In genomic region chr12:108794979-108795537, GRCm38 (mm10) we compare ENCODE assay signal across 8 mouse cellular contexts. TPM values are rescaled to one million over a fixed set of nuclear protein-coding genes. Genes with fewer than 3 reads are reported as not detected.
DNase-seq lines count a peak whose midpoint lies in the region; ATAC-seq lines count a peak whose summit lies in the region.

No protein-coding gene starts in this region.

- no peak for ATAC-seq in kidney, embryonic 16.5 days (ENCODE audit: low FRiP score, low TSS enrichment)
- no peak for ATAC-seq in hindbrain, embryonic 14.5 days (ENCODE audit: low FRiP score)
- ATAC-seq in midbrain, embryonic 14.5 days (ENCODE audit: low FRiP score, low TSS enrichment): no peak

- H3K9me3 ChIP-seq in kidney, embryonic 16.5 days (ENCODE audit: low read length): no peaks in the 10 kb centered on the region
- H3K9me3 ChIP-seq in hindbrain, embryonic 14.5 days (ENCODE audit: control insufficient read depth, low read length): no peaks in the 10 kb centered on the region
- H3K9me3 ChIP-seq in midbrain, embryonic 14.5 days (ENCODE audit: control insufficient read depth, low read length): no peaks in the 10 kb centered on the region

- H3K4me2 ChIP-seq in kidney, embryonic 16.5 days (replicated peaks; ENCODE audit: low read depth, low read length): peak overlapping the region; percentile 69
- peak overlapping the region; percentile 94 for H3K4me2 ChIP-seq in hindbrain, embryonic 14.5 days (replicated peaks)
- peak overlapping the region; percentile 61 for H3K4me2 ChIP-seq in midbrain, embryonic 14.5 days (ENCODE audit: low read length)

- H3K9ac ChIP-seq in kidney, embryonic 16.5 days (replicated peaks; ENCODE audit: low read length): peak overlapping the region; percentile 96
- peak overlapping the region; percentile 91 for H3K9ac ChIP-seq in hindbrain, embryonic 14.5 days
- peak overlapping the region; percentile 93 for H3K9ac ChIP-seq in midbrain, embryonic 14.5 days (replicated peaks; ENCODE audit: low read length)

- H3K36me3 ChIP-seq in kidney, embryonic 16.5 days (ENCODE audit: insufficient read depth, low read length): no peaks in the 10 kb centered on the region
- H3K36me3 ChIP-seq in hindbrain, embryonic 14.5 days (replicated peaks; ENCODE audit: control insufficient read depth, insufficient read depth): 0 out of 2 replicates have a peak, but pooled peaks cover under 1% of the 10 kb centered on the region
- H3K36me3 ChIP-seq in midbrain, embryonic 14.5 days (ENCODE audit: control insufficient read depth, insufficient read depth, low read length): no peaks in the 10 kb centered on the region

- H3K4me1 ChIP-seq in kidney, embryonic 16.5 days (ENCODE audit: insufficient read depth, low read length): peaks cover 28% of the 10 kb centered on the region
- peaks cover 39% of the 10 kb centered on the region for H3K4me1 ChIP-seq in hindbrain, embryonic 14.5 days (replicated peaks; ENCODE audit: control insufficient read depth, insufficient read depth, low read length)
- peaks cover 42% of the 10 kb centered on the region for H3K4me1 ChIP-seq in midbrain, embryonic 14.5 days (ENCODE audit: control insufficient read depth, insufficient read depth, low read length)

- 9% methylated on average over 9 of the region's 9 CpGs for WGBS in kidney, embryonic 16.5 days
- WGBS in hindbrain, embryonic 14.5 days: 15% methylated on average over 9 of the region's 9 CpGs
- WGBS in midbrain, embryonic 14.5 days: 14% methylated on average over 9 of the region's 9 CpGs

- H3K4me3 ChIP-seq in kidney, embryonic 16.5 days (ENCODE audit: low read length): peak overlapping the region; percentile 100
- peak overlapping the region; percentile 95 for H3K4me3 ChIP-seq in hindbrain, embryonic 14.5 days (replicated peaks; ENCODE audit: low read length)
- H3K4me3 ChIP-seq in midbrain, embryonic 14.5 days (replicated peaks; ENCODE audit: low read depth, low read length): peak overlapping the region; percentile 98

- no peaks in the 10 kb centered on the region for H3K27me3 ChIP-seq in kidney, embryonic 16.5 days (ENCODE audit: insufficient read depth, low read length)
- H3K27me3 ChIP-seq in hindbrain, embryonic 14.5 days (ENCODE audit: control insufficient read depth, insufficient read depth, low read length): no peaks in the 10 kb centered on the region
- no peaks in the 10 kb centered on the region for H3K27me3 ChIP-seq in midbrain, embryonic 14.5 days (ENCODE audit: control insufficient read depth, insufficient read depth, low read length)

- no peak for DNase-seq in kidney, postnatal 36 days
- peak; percentile 42 for DNase-seq in c-Kit-negative CD71-positive TER-119-positive erythroid progenitor cells, embryonic 14.5 days (ENCODE audit: low read depth, low spot score)
- DNase-seq in hindbrain, embryonic 14.5 days (ENCODE audit: low spot score): no peak
- DNase-seq in midbrain, embryonic 14.5 days: peak; percentile 9
- DNase-seq in gastrocnemius, adult 8-10 months (ENCODE audit: low spot score in 2 of 2): no peak
- DNase-seq in adrenal gland, postnatal 25 days: no peak
- DNase-seq in B cell, adult 2 months: no peak

- peak overlapping the region; percentile 99 for H3K27ac ChIP-seq in kidney, embryonic 16.5 days (ENCODE audit: low read length)
- peak overlapping the region; percentile 98 for H3K27ac ChIP-seq in hindbrain, embryonic 14.5 days
- H3K27ac ChIP-seq in midbrain, embryonic 14.5 days (replicated peaks; ENCODE audit: low read depth, low read length): 0 out of 2 replicates have a peak overlapping the region, but pooled peaks have one; percentile 97

RNA-seq across cellular contexts. Expression of gene Yy1, which starts 2.3 kb away (rescaled TPM):
- polyA plus RNA-seq in kidney, embryonic 16.5 days (2015; fragmentation: Nextera tagmentation; extraction: Ambion mirVana): 15.9 and 16.9 TPM in 2 replicates
- polyA plus RNA-seq in hindbrain, embryonic 14.5 days (2014; fragmentation: Nextera tagmentation; extraction: Ambion mirVana): 14.9 and 16.0 TPM in 2 replicates
- 15.1 and 16.6 TPM in 2 replicates for polyA plus RNA-seq in midbrain, embryonic 14.5 days (2014; fragmentation: Nextera tagmentation; extraction: Ambion mirVana)
- 10 to 100 TPM; 26.6 to 33.0 (median 29.6) TPM for total RNA-seq in gastrocnemius, adult 8-10 months (2022)
- 77.9 and 100 TPM in 2 replicates for total RNA-seq in adrenal gland, postnatal 25 days (2021)

RNA-seq across cellular contexts. Expression of gene Slc25a29, which starts 40.6 kb away (rescaled TPM):
- polyA plus RNA-seq in kidney, embryonic 16.5 days (2015; fragmentation: Nextera tagmentation; extraction: Ambion mirVana): 8.5 and 9.1 TPM in 2 replicates
- polyA plus RNA-seq in hindbrain, embryonic 14.5 days (2014; fragmentation: Nextera tagmentation; extraction: Ambion mirVana): 18.6 and 19.7 TPM in 2 replicates
- polyA plus RNA-seq in midbrain, embryonic 14.5 days (2014; fragmentation: Nextera tagmentation; extraction: Ambion mirVana): 19.9 and 20.0 TPM in 2 replicates
- 10 to 100 TPM in 1 of 4 experiments, 1 to 10 TPM in 3; 8.5 to 10.5 (median 8.9) TPM for total RNA-seq in gastrocnemius, adult 8-10 months (2022)
- 20.7 and 25.5 TPM in 2 replicates for total RNA-seq in adrenal gland, postnatal 25 days (2021)

RNA-seq across cellular contexts. Expression of gene Slc25a47, which starts 40.8 kb away (rescaled TPM):
- 9.9 and 12.0 TPM in 2 replicates for polyA plus RNA-seq in kidney, embryonic 16.5 days (2015; fragmentation: Nextera tagmentation; extraction: Ambion mirVana)
- 7.2 and 7.9 TPM in 2 replicates for polyA plus RNA-seq in hindbrain, embryonic 14.5 days (2014; fragmentation: Nextera tagmentation; extraction: Ambion mirVana)
- 10.9 and 11.1 TPM in 2 replicates for polyA plus RNA-seq in midbrain, embryonic 14.5 days (2014; fragmentation: Nextera tagmentation; extraction: Ambion mirVana)
- total RNA-seq in gastrocnemius, adult 8-10 months (2022): 1 to 10 TPM; 4.0 to 7.5 (median 5.8) TPM
- 16.1 and 21.0 TPM in 2 replicates for total RNA-seq in adrenal gland, postnatal 25 days (2021)

Comparison
In these comparisons a context has a peak if more than half of its experiments do, and no peak if none do; other contexts are left out.
1. DNase-seq: peak in c-Kit-negative CD71-positive TER-119-positive erythroid progenitor cells, embryonic 14.5 days (single experiment) and midbrain, embryonic 14.5 days (single experiment); none in kidney, postnatal 36 days (0 of 2), hindbrain, embryonic 14.5 days (single experiment), gastrocnemius, adult 8-10 months (0 of 2), adrenal gland, postnatal 25 days (single experiment) and B cell, adult 2 months (0 of 2).
2. Peak in every context shown above with its lines, with median percentiles within 50 percentile points of each other: H3K27ac ChIP-seq, H3K4me2 ChIP-seq, H3K4me3 ChIP-seq and H3K9ac ChIP-seq.